Comparison of ENCODE assay signal across 14 mouse cellular contexts in genomic region chr3:85172532-85172931, GRCm38 (mm10).
A peak's percentile ranks its signal among the peaks of the same experiment; 100 is the strongest.
DNase-seq lines count a peak whose midpoint lies in the region; ATAC-seq and TF ChIP-seq lines count a peak whose summit lies in the region.
"Had no signal": no experiment of that assay in that cellular context is flagged by ENCODE, and none has a peak within 500 bp of the region (broad histone marks: within the 10 kb centered on the region; RNA-seq: fewer than 3 reads in every experiment).

No protein-coding gene starts in this region.

- TF ChIP-seq CTCF in gastrocnemius, adult 2 months (IDR thresholded peaks at IDR 0.05): no peak
- no peak for TF ChIP-seq CTCF in midbrain, postnatal 0 days (IDR thresholded peaks at IDR 0.05)
- TF ChIP-seq CTCF in small intestine, adult 2 months (IDR thresholded peaks at IDR 0.05; ENCODE audit: extremely low read depth, insufficient read length, insufficient replicate concordance, low read depth, low read length): no peak

- no peak overlapping the region for H3K4me2 ChIP-seq in midbrain, embryonic 14.5 days (ENCODE audit: low read length)
- no peak overlapping the region for H3K4me2 ChIP-seq in midbrain, postnatal 0 days (ENCODE audit: low read depth, low read length, poor library complexity, severe bottlenecking)
- H3K4me2 ChIP-seq in embryonic facial prominence, embryonic 14.5 days (ENCODE audit: low read depth, low read length): peak overlapping the region; percentile 10; the same call in 1 of the 2 replicates
- H3K4me2 ChIP-seq in heart, embryonic 11.5 days: no peak overlapping the region
- H3K4me2 ChIP-seq: forebrain, embryonic 12.5 days; midbrain, embryonic 13.5 days; neural tube, embryonic 15.5 days had no signal

- WGBS in midbrain, embryonic 14.5 days: 77% methylated on average over 11 of the region's 11 CpGs
- 60% methylated on average over 11 of the region's 11 CpGs for WGBS in midbrain, postnatal 0 days
- 69% methylated on average over 11 of the region's 11 CpGs for WGBS in embryonic facial prominence, embryonic 14.5 days
- WGBS in small intestine, adult 2 months: 27% methylated on average over 11 of the region's 11 CpGs
- 71% methylated on average over 11 of the region's 11 CpGs for WGBS in heart, embryonic 11.5 days (ENCODE audit: insufficient replicate concordance)

- H3K27ac ChIP-seq in gastrocnemius, adult 2 months: peak overlapping the region; percentile 86
- no peak overlapping the region for H3K27ac ChIP-seq in midbrain, embryonic 14.5 days (replicated peaks; ENCODE audit: low read depth, low read length)
- no peak overlapping the region for H3K27ac ChIP-seq in midbrain, postnatal 0 days (ENCODE audit: low read depth, low read length)
- no peak overlapping the region for H3K27ac ChIP-seq in embryonic facial prominence, embryonic 14.5 days (replicated peaks; ENCODE audit: low read depth, low read length)
- H3K27ac ChIP-seq in small intestine, adult 2 months (ENCODE audit: insufficient read depth, low read depth, low read length): peak overlapping the region; percentile 93
- H3K27ac ChIP-seq in heart, embryonic 11.5 days (ENCODE audit: low read depth, low read length): no peak overlapping the region
- H3K27ac ChIP-seq: forebrain, embryonic 12.5 days; heart, adult 2 months; midbrain, embryonic 13.5 days; neural tube, embryonic 15.5 days had no signal

- TF ChIP-seq POLR2A in small intestine, adult 2 months (IDR thresholded peaks at IDR 0.05; ENCODE audit: low read depth, low read length): no peak

- H3K9me3 ChIP-seq in midbrain, embryonic 14.5 days (ENCODE audit: control insufficient read depth, low read length): no peaks in the 10 kb centered on the region
- no peaks in the 10 kb centered on the region for H3K9me3 ChIP-seq in midbrain, postnatal 0 days (ENCODE audit: low read length)
- H3K9me3 ChIP-seq in embryonic facial prominence, embryonic 14.5 days (ENCODE audit: control insufficient read depth, low read length): 0 out of 2 replicates have a peak, but pooled peaks cover under 1% of the 10 kb centered on the region
- H3K9me3 ChIP-seq in heart, embryonic 11.5 days (replicated peaks; ENCODE audit: control insufficient read depth, low read length): no peaks in the 10 kb centered on the region
- H3K9me3 ChIP-seq: forebrain, embryonic 12.5 days; midbrain, embryonic 13.5 days; neural tube, embryonic 15.5 days had no signal

- no peaks in the 10 kb centered on the region for H3K4me1 ChIP-seq in midbrain, embryonic 14.5 days (ENCODE audit: control insufficient read depth, insufficient read depth, low read length)
- H3K4me1 ChIP-seq in midbrain, postnatal 0 days (ENCODE audit: insufficient read depth, low read length): no peaks in the 10 kb centered on the region
- H3K4me1 ChIP-seq in embryonic facial prominence, embryonic 14.5 days (ENCODE audit: control insufficient read depth, insufficient read depth, low read length): no peaks in the 10 kb centered on the region; the same call in 1 of the 2 replicates
- peaks cover 12% of the 10 kb centered on the region for H3K4me1 ChIP-seq in small intestine, adult 2 months (ENCODE audit: control insufficient read depth, insufficient read depth, insufficient read length, low read length)
- peaks cover 13% of the 10 kb centered on the region; the same call in 1 of the 2 replicates for H3K4me1 ChIP-seq in heart, embryonic 11.5 days (ENCODE audit: control insufficient read depth, insufficient read depth, low read length)

- no peak for ATAC-seq in midbrain, embryonic 14.5 days (ENCODE audit: low FRiP score, low TSS enrichment)
- ATAC-seq in midbrain, postnatal 0 days (ENCODE audit: low FRiP score): no peak
- no peak for ATAC-seq in embryonic facial prominence, embryonic 14.5 days (ENCODE audit: low read depth)
- ATAC-seq in heart, embryonic 11.5 days (replicated peaks; ENCODE audit: insufficient number of reproducible peaks, low FRiP score, low TSS enrichment): no peak
- ATAC-seq: midbrain, embryonic 13.5 days had no signal

- intact Hi-C loops in gastrocnemius, adult 2 months (cut with DNase I): loop anchor here (5.0 to 10.0 kb wide), 3 partner anchors 45 to 250 kb away; no protein-coding TSS in a partner anchor

- peak overlapping the region; percentile 73 for H3K4me3 ChIP-seq in gastrocnemius, adult 2 months
- H3K4me3 ChIP-seq in midbrain, embryonic 14.5 days (replicated peaks; ENCODE audit: low read depth, low read length): no peak overlapping the region
- H3K4me3 ChIP-seq in midbrain, postnatal 0 days (ENCODE audit: low read depth, low read length): no peak overlapping the region
- H3K4me3 ChIP-seq in embryonic facial prominence, embryonic 14.5 days (ENCODE audit: low read depth, low read length): no peak overlapping the region
- peak overlapping the region; percentile 36 for H3K4me3 ChIP-seq in small intestine, adult 2 months (ENCODE audit: low read depth, low read length)
- no peak overlapping the region for H3K4me3 ChIP-seq in heart, embryonic 11.5 days (ENCODE audit: low read depth, low read length)
- H3K4me3 ChIP-seq: forebrain, embryonic 12.5 days; heart, adult 2 months; midbrain, embryonic 13.5 days; neural tube, embryonic 15.5 days had no signal

- no peaks in the 10 kb centered on the region for H3K36me3 ChIP-seq in midbrain, embryonic 14.5 days (ENCODE audit: control insufficient read depth, insufficient read depth, low read length)
- no peaks in the 10 kb centered on the region for H3K36me3 ChIP-seq in midbrain, postnatal 0 days (ENCODE audit: insufficient read depth, low read length)
- H3K36me3 ChIP-seq in embryonic facial prominence, embryonic 14.5 days (ENCODE audit: control insufficient read depth, insufficient read depth, low read length): no peaks in the 10 kb centered on the region
- no peaks in the 10 kb centered on the region for H3K36me3 ChIP-seq in small intestine, adult 2 months (ENCODE audit: control insufficient read depth, insufficient read depth, low read length)
- no peaks in the 10 kb centered on the region for H3K36me3 ChIP-seq in heart, embryonic 11.5 days (ENCODE audit: control insufficient read depth, insufficient read depth, low read length)
- H3K36me3 ChIP-seq: forebrain, embryonic 12.5 days; midbrain, embryonic 13.5 days; neural tube, embryonic 15.5 days had no signal

- H3K27me3 ChIP-seq in midbrain, embryonic 14.5 days (ENCODE audit: control insufficient read depth, insufficient read depth, low read length): no peaks in the 10 kb centered on the region
- no peaks in the 10 kb centered on the region for H3K27me3 ChIP-seq in midbrain, postnatal 0 days (ENCODE audit: insufficient read depth, low read length)
- no peaks in the 10 kb centered on the region for H3K27me3 ChIP-seq in embryonic facial prominence, embryonic 14.5 days (replicated peaks; ENCODE audit: control insufficient read depth, insufficient read depth, low read length)
- no peaks in the 10 kb centered on the region for H3K27me3 ChIP-seq in small intestine, adult 2 months (ENCODE audit: control insufficient read depth, insufficient read depth, low read length)
- H3K27me3 ChIP-seq in heart, embryonic 11.5 days (ENCODE audit: control insufficient read depth, insufficient read depth, low read length): no peaks in the 10 kb centered on the region
- H3K27me3 ChIP-seq: forebrain, embryonic 12.5 days; midbrain, embryonic 13.5 days; neural tube, embryonic 15.5 days had no signal

- DNase-seq in gastrocnemius, adult 2 months: peak; percentile 58
- no peak for DNase-seq in gastrocnemius, postnatal 4 days (ENCODE audit: low spot score in 2 of 2)
- DNase-seq in midbrain, embryonic 14.5 days: peak; percentile 6
- DNase-seq in midbrain, postnatal 0 days (ENCODE audit: low spot score): no peak
- DNase-seq in embryonic facial prominence, embryonic 14.5 days (ENCODE audit: low spot score): peak; percentile 28
- no peak for DNase-seq in yolk sac, embryonic 10.5 days (ENCODE audit: low spot score)
- DNase-seq: B cell, adult 2 months; heart, adult 2 months; heart, postnatal 4 days had no signal

- no peak overlapping the region for H3K9ac ChIP-seq in midbrain, embryonic 14.5 days (replicated peaks; ENCODE audit: low read length)
- no peak overlapping the region for H3K9ac ChIP-seq in midbrain, postnatal 0 days (replicated peaks; ENCODE audit: low read length, poor library complexity, severe bottlenecking)
- no peak overlapping the region for H3K9ac ChIP-seq in embryonic facial prominence, embryonic 14.5 days (ENCODE audit: low read depth, low read length)
- no peak overlapping the region for H3K9ac ChIP-seq in heart, embryonic 11.5 days (ENCODE audit: low read depth, low read length)
- H3K9ac ChIP-seq: forebrain, embryonic 12.5 days; midbrain, embryonic 13.5 days; neural tube, embryonic 15.5 days had no signal

Comparison
In these comparisons a context has a peak if more than half of its experiments do, and no peak if none do; other contexts are left out.
1. DNase-seq: peak in gastrocnemius, adult 2 months (single experiment), midbrain, embryonic 14.5 days (single experiment) and embryonic facial prominence, embryonic 14.5 days (single experiment); none in gastrocnemius, postnatal 4 days (0 of 2), midbrain, postnatal 0 days (single experiment) and yolk sac, embryonic 10.5 days (single experiment).
2. H3K27ac ChIP-seq: peak in gastrocnemius, adult 2 months (single experiment) and small intestine, adult 2 months (single experiment); none in midbrain, embryonic 14.5 days (single experiment), midbrain, postnatal 0 days (single experiment), embryonic facial prominence, embryonic 14.5 days (single experiment) and heart, embryonic 11.5 days (single experiment).
3. H3K4me3 ChIP-seq: peak in gastrocnemius, adult 2 months (single experiment) and small intestine, adult 2 months (single experiment); none in midbrain, embryonic 14.5 days (single experiment), midbrain, postnatal 0 days (single experiment), embryonic facial prominence, embryonic 14.5 days (single experiment) and heart, embryonic 11.5 days (single experiment).